Mouse (Mus musculus): ENCODE data around the gene A730015C16Rik. TPM values are rescaled to one million over a fixed set of nuclear protein-coding genes. Genes with fewer than 3 reads are reported as not detected.

A730015C16Rik gene
- polyA plus RNA-seq (2012; rRNA removed): 0.30 and 0.32 TPM in 2 replicates

- H3K27me3 ChIP-seq (ENCODE audit: control insufficient read depth, insufficient read depth, low read length): no peaks in the 10 kb centered on the region
- H3K4me1 ChIP-seq (ENCODE audit: control insufficient read depth, insufficient read depth, low read length): peaks cover 5% of the 10 kb centered on the region
- H3K27ac ChIP-seq (ENCODE audit: control insufficient read depth, insufficient read depth, low read depth, low read length): peak within 1 kb of the TSS; percentile 82
- no peaks in the 10 kb centered on the region for H3K36me3 ChIP-seq (ENCODE audit: control insufficient read depth, insufficient read depth, low read length)
- H3K4me3 ChIP-seq (ENCODE audit: control insufficient read depth, low read depth, low read length): peak within 1 kb of the TSS; percentile 90
- TF ChIP-seq POLR2A (IDR thresholded peaks at IDR 0.05; ENCODE audit: control insufficient read depth, low read depth, low read length): no peak
- no peak for TF ChIP-seq CTCF (IDR thresholded peaks at IDR 0.05; ENCODE audit: control insufficient read depth, insufficient read depth, insufficient replicate concordance, low read depth, low read length)
These were observed at the start of gene A730015C16Rik for GRCm38 (mm10) chr4:108848505-108848848. TSS of gene A730015C16Rik (minus strand) at chr4:108848619.

GRCm38 (mm10) chr4:108890876-108891275 is 42.5 kb upstream of the A730015C16Rik start:
- no peak for TF ChIP-seq POLR2A (IDR thresholded peaks at IDR 0.05; ENCODE audit: control insufficient read depth, low read depth, low read length)
- no peak for TF ChIP-seq CTCF (IDR thresholded peaks at IDR 0.05; ENCODE audit: control insufficient read depth, insufficient read depth, insufficient replicate concordance, low read depth, low read length)
- no peak overlapping the region for H3K4me3 ChIP-seq (ENCODE audit: control insufficient read depth, low read depth, low read length)
- peaks cover 5% of the 10 kb centered on the region; the same call in 1 of the 2 replicates for H3K4me1 ChIP-seq (ENCODE audit: control insufficient read depth, insufficient read depth, low read length)
- no peaks in the 10 kb centered on the region for H3K36me3 ChIP-seq (ENCODE audit: control insufficient read depth, insufficient read depth, low read length)
- no peaks in the 10 kb centered on the region for H3K27me3 ChIP-seq (ENCODE audit: control insufficient read depth, insufficient read depth, low read length)
- H3K27ac ChIP-seq (ENCODE audit: control insufficient read depth, insufficient read depth, low read depth, low read length): no peak overlapping the region

GRCm38 (mm10) chr4:108887456-108887855 is 39.0 kb upstream of the A730015C16Rik start:
- H3K36me3 ChIP-seq (ENCODE audit: control insufficient read depth, insufficient read depth, low read length): no peaks in the 10 kb centered on the region
- TF ChIP-seq CTCF (IDR thresholded peaks at IDR 0.05; ENCODE audit: control insufficient read depth, insufficient read depth, insufficient replicate concordance, low read depth, low read length) (no peak), POLR2A (IDR thresholded peaks at IDR 0.05; ENCODE audit: control insufficient read depth, low read depth, low read length) (no peak)
- no peaks in the 10 kb centered on the region for H3K27me3 ChIP-seq (ENCODE audit: control insufficient read depth, insufficient read depth, low read length)
- H3K4me1 ChIP-seq (ENCODE audit: control insufficient read depth, insufficient read depth, low read length): no peaks in the 10 kb centered on the region
- no peak overlapping the region for H3K27ac ChIP-seq (ENCODE audit: control insufficient read depth, insufficient read depth, low read depth, low read length)
- no peak overlapping the region for H3K4me3 ChIP-seq (ENCODE audit: control insufficient read depth, low read depth, low read length)

DNA sequence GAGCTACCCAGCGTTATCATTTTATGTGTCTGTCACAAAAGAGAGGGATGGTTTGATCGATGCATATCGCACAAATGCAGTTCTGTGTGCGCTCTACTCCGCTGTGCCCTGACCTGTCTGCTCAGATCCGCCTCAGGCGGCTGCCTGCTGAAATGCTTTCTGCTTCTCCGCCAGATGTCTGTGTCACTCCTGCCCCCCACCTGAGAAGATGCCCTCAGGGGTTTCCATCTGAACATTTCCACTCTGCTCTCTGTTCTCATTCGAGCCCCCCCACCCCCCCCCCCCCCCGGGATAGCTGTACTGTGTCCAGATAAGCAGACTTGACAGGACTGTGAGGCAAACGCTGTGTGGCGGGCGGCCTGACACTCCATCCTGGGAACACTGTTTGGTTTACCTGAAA is 35.4 kb upstream of the A730015C16Rik start:
- H3K36me3 ChIP-seq (ENCODE audit: control insufficient read depth, insufficient read depth, low read length): no peaks in the 10 kb centered on the region
- H3K27me3 ChIP-seq (ENCODE audit: control insufficient read depth, insufficient read depth, low read length): no peaks in the 10 kb centered on the region
- no peak for TF ChIP-seq CTCF (IDR thresholded peaks at IDR 0.05; ENCODE audit: control insufficient read depth, insufficient read depth, insufficient replicate concordance, low read depth, low read length)
- no peak for TF ChIP-seq POLR2A (IDR thresholded peaks at IDR 0.05; ENCODE audit: control insufficient read depth, low read depth, low read length)
- no peak overlapping the region for H3K27ac ChIP-seq (ENCODE audit: control insufficient read depth, insufficient read depth, low read depth, low read length)
- H3K4me1 ChIP-seq (ENCODE audit: control insufficient read depth, insufficient read depth, low read length): peaks cover 8% of the 10 kb centered on the region
- no peak overlapping the region for H3K4me3 ChIP-seq (ENCODE audit: control insufficient read depth, low read depth, low read length)

DNA sequence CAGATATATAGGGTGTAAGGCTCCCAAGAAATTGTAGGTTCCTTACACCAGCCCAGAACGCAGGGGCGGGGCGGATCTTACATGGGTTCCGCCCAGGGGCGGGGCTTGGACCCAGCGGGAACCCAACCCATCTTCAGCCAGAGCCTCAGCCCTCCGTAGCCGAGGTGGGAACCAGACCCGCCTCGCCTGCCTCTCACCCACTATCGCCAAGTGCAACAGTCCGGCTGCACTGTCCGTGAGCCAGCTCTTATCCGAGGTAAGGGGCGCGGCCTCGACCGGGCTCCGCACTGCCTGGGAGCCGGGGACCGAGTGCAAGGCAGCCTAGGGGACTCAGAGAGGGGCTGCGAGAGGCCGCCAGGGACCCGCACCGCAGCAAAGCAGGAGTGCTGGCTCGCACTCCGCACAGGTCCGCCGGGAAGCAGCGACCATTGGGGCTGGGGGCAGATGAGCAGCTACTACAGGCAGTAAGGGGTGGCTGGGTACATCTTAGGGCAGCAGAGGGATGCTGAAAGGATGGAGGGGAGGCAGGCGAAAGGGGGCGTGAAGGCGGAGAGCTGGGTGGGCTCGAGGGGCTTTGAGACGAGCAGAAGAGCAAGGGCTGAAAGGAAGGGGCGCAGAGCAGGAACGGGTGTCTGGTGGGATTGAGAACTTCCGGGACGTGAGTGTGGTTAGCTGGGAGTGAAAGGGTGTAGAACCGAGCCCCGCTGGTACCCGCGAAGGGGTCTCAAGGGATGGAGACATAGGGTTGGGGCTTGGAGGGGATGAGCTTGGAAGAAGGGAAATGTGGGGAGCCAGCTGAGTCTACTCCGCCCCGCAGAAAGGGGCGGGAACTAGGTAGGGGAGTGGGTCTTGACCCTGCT is 30.8 kb upstream of the A730015C16Rik start, which contains the start of gene Rab3b:
TSS of gene Rab3b (plus strand) at position 101 of the 860 bp plus-strand sequence.
- H3K27ac ChIP-seq (ENCODE audit: control insufficient read depth, insufficient read depth, low read depth, low read length): no peak within 1 kb of the TSS
- TF ChIP-seq CTCF (IDR thresholded peaks at IDR 0.05; ENCODE audit: control insufficient read depth, insufficient read depth, insufficient replicate concordance, low read depth, low read length) (no peak), POLR2A (IDR thresholded peaks at IDR 0.05; ENCODE audit: control insufficient read depth, low read depth, low read length) (peak; percentile 40; the same call in 1 of the 2 replicates)
- no peaks in the 10 kb centered on the region for H3K27me3 ChIP-seq (ENCODE audit: control insufficient read depth, insufficient read depth, low read length)
- peak within 1 kb of the TSS; percentile 52 for H3K4me3 ChIP-seq (ENCODE audit: control insufficient read depth, low read depth, low read length)
- no peaks in the 10 kb centered on the region for H3K36me3 ChIP-seq (ENCODE audit: control insufficient read depth, insufficient read depth, low read length)
- peaks cover 8% of the 10 kb centered on the region for H3K4me1 ChIP-seq (ENCODE audit: control insufficient read depth, insufficient read depth, low read length)

- Histone ChIP-seq H3K4me1 (ENCODE audit: control insufficient read depth, insufficient read depth, low read length) (peaks cover 8% of the 10 kb centered on the region), H3K27ac (ENCODE audit: control insufficient read depth, insufficient read depth, low read depth, low read length) (no peak overlapping the region), H3K36me3 (ENCODE audit: control insufficient read depth, insufficient read depth, low read length) (no peaks in the 10 kb centered on the region), H3K4me3 (ENCODE audit: control insufficient read depth, low read depth, low read length) (no peak overlapping the region), H3K27me3 (ENCODE audit: control insufficient read depth, insufficient read depth, low read length) (no peaks in the 10 kb centered on the region)
- no peak for TF ChIP-seq CTCF (IDR thresholded peaks at IDR 0.05; ENCODE audit: control insufficient read depth, insufficient read depth, insufficient replicate concordance, low read depth, low read length)
- TF ChIP-seq POLR2A (IDR thresholded peaks at IDR 0.05; ENCODE audit: control insufficient read depth, low read depth, low read length): no peak
These were observed 29.5 kb upstream of the A730015C16Rik start for GRCm38 (mm10) chr4:108877901-108878300.

DNA sequence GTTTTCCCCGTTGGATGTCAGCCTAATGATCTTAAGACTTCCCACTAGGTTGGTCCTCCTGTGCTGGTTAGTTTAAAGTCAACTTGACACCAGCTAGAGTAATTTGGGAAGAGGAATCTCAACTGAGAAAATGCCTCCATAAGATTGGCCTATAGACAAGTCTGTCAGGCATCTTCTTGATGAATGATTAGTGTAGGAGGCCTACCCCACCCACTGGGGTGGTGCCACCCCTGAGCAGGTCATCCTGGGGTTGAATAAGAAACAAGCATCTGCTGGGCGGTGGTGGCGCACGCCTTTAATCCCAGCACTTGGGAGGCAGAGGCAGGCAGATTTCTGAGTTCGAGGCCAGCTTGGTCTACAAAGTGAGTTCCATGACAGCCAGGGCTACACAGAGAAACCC is 25.3 kb upstream of the A730015C16Rik start:
- no peaks in the 10 kb centered on the region; the same call in 1 of the 2 replicates for H3K4me1 ChIP-seq (ENCODE audit: control insufficient read depth, insufficient read depth, low read length)
- TF ChIP-seq CTCF (IDR thresholded peaks at IDR 0.05; ENCODE audit: control insufficient read depth, insufficient read depth, insufficient replicate concordance, low read depth, low read length) (no peak), POLR2A (IDR thresholded peaks at IDR 0.05; ENCODE audit: control insufficient read depth, low read depth, low read length) (no peak)
- H3K27me3 ChIP-seq (ENCODE audit: control insufficient read depth, insufficient read depth, low read length): no peaks in the 10 kb centered on the region
- H3K4me3 ChIP-seq (ENCODE audit: control insufficient read depth, low read depth, low read length): no peak overlapping the region
- no peaks in the 10 kb centered on the region for H3K36me3 ChIP-seq (ENCODE audit: control insufficient read depth, insufficient read depth, low read length)
- H3K27ac ChIP-seq (ENCODE audit: control insufficient read depth, insufficient read depth, low read depth, low read length): no peak overlapping the region
